Comparison of ENCODE assay signal across 9 mouse cellular contexts in genomic region chr4:32569995-32570938, GRCm38 (mm10). TPM values are rescaled to one million over a fixed set of nuclear protein-coding genes. Genes with fewer than 3 reads are reported as not detected.
A peak's percentile ranks its signal among the peaks of the same experiment; 100 is the strongest.
DNase-seq lines count a peak whose midpoint lies in the region; ATAC-seq lines count a peak whose summit lies in the region.
"Had no signal": no experiment of that assay in that cellular context is flagged by ENCODE, and none has a peak within 500 bp of the region (broad histone marks: within the 10 kb centered on the region; RNA-seq: fewer than 3 reads in every experiment).

No protein-coding gene starts in this region.

- peak; percentile 22 for DNase-seq in kidney, adult 11 months
- peak; percentile 76 for DNase-seq in brain, adult 2 months (ENCODE audit: low read depth, low spot score)
- peak; percentile 29 to 68 for DNase-seq in left cerebral cortex, postnatal 14 days (ENCODE audit: low spot score in 2 of 2)
- DNase-seq in urinary bladder, adult 18-20 months (ENCODE audit: low spot score in 2 of 2): no peak
- no peak for DNase-seq in thymus, postnatal 0 days (ENCODE audit: low spot score)

- peaks cover 10% of the 10 kb centered on the region; the same call in 1 of the 2 replicates for H3K4me1 ChIP-seq in kidney, embryonic 15.5 days
- peaks cover 27% of the 10 kb centered on the region for H3K4me1 ChIP-seq in forebrain, embryonic 15.5 days
- peaks cover 25% of the 10 kb centered on the region for H3K4me1 ChIP-seq in midbrain, embryonic 12.5 days

- H3K9me3 ChIP-seq in kidney, embryonic 15.5 days (replicated peaks): no peaks in the 10 kb centered on the region
- no peaks in the 10 kb centered on the region for H3K9me3 ChIP-seq in forebrain, embryonic 15.5 days
- 0 out of 2 replicates have a peak, but pooled peaks cover 5% of the 10 kb centered on the region for H3K9me3 ChIP-seq in midbrain, embryonic 12.5 days

- no peaks in the 10 kb centered on the region for H3K27me3 ChIP-seq in kidney, embryonic 15.5 days
- H3K27me3 ChIP-seq in forebrain, embryonic 15.5 days: no peaks in the 10 kb centered on the region
- H3K27me3 ChIP-seq in midbrain, embryonic 12.5 days: no peaks in the 10 kb centered on the region

- no peak overlapping the region for H3K4me2 ChIP-seq in kidney, embryonic 15.5 days
- no peak overlapping the region for H3K4me2 ChIP-seq in forebrain, embryonic 15.5 days (replicated peaks)
- 0 out of 2 replicates have a peak overlapping the region, but pooled peaks have one; percentile 21 for H3K4me2 ChIP-seq in midbrain, embryonic 12.5 days (replicated peaks)

- WGBS in kidney, embryonic 15.5 days: 61% methylated on average over 17 of the region's 17 CpGs
- WGBS in forebrain, embryonic 15.5 days: 34% methylated on average over 17 of the region's 17 CpGs
- WGBS in midbrain, embryonic 12.5 days: 35% methylated on average over 17 of the region's 17 CpGs

- no peak overlapping the region for H3K9ac ChIP-seq in kidney, embryonic 15.5 days
- no peak overlapping the region; the same call in 1 of the 2 replicates for H3K9ac ChIP-seq in forebrain, embryonic 15.5 days (replicated peaks)
- H3K9ac ChIP-seq in midbrain, embryonic 12.5 days (replicated peaks): peak overlapping the region; percentile 7; the same call in 1 of the 2 replicates

- H3K4me3 ChIP-seq in kidney, embryonic 15.5 days (replicated peaks): no peak overlapping the region
- H3K4me3 ChIP-seq in forebrain, embryonic 15.5 days: no peak overlapping the region
- H3K4me3 ChIP-seq in midbrain, embryonic 12.5 days: no peak overlapping the region

- intact Hi-C loops in left cerebral cortex, postnatal 14 days (cut with DNase I): loop anchor here (2.0 kb wide), 1 partner anchor 513 kb away; no protein-coding TSS in a partner anchor

- no peak for ATAC-seq in kidney, embryonic 15.5 days (replicated peaks; ENCODE audit: low FRiP score)
- peak; percentile 72 for ATAC-seq in forebrain, embryonic 15.5 days (replicated peaks)
- ATAC-seq in midbrain, embryonic 12.5 days (ENCODE audit: low FRiP score, low read depth): peak; percentile 71

- H3K27ac ChIP-seq in kidney, embryonic 15.5 days: no peak overlapping the region
- peak overlapping the region; percentile 56 for H3K27ac ChIP-seq in forebrain, embryonic 15.5 days (replicated peaks)
- peak overlapping the region; percentile 40 for H3K27ac ChIP-seq in midbrain, embryonic 12.5 days (replicated peaks)

- H3K36me3 ChIP-seq in kidney, embryonic 15.5 days: no peaks in the 10 kb centered on the region; the same call in 1 of the 2 replicates
- H3K36me3 ChIP-seq in forebrain, embryonic 15.5 days: no peaks in the 10 kb centered on the region; the same call in 1 of the 2 replicates
- H3K36me3 ChIP-seq in midbrain, embryonic 12.5 days: 0 out of 2 replicates have a peak, but pooled peaks cover 1% of the 10 kb centered on the region

RNA-seq across cellular contexts. Expression of gene Gja10, which starts 32.3 kb away (rescaled TPM):
- 0.09 TPM in 1 of 2 replicates, not detected in the other for polyA plus RNA-seq in kidney, embryonic 15.5 days (2015; fragmentation: Nextera tagmentation; extraction: Ambion mirVana)
- not detected in 2 replicates for polyA plus RNA-seq in forebrain, embryonic 15.5 days (2015; fragmentation: Nextera tagmentation; extraction: Ambion mirVana)
- not detected for total RNA-seq in left cerebral cortex, postnatal 14 days (2021)
- polyA plus RNA-seq in midbrain, embryonic 12.5 days (2016; fragmentation: Nextera tagmentation; extraction: Ambion mirVana): 0.10 TPM in 1 of 2 replicates, not detected in the other
- 0.08 TPM in 1 of 2 replicates, not detected in the other for polyA plus RNA-seq in thymus, postnatal 0 days (2015; fragmentation: Nextera tagmentation; extraction: Ambion mirVana)
- polyA plus RNA-seq: limb, embryonic 14.5 days had no signal

RNA-seq across cellular contexts. Expression of gene Casp8ap2, which starts 45.0 kb away (rescaled TPM):
- polyA plus RNA-seq in kidney, embryonic 15.5 days (2015; fragmentation: Nextera tagmentation; extraction: Ambion mirVana): 56.4 and 64.7 TPM in 2 replicates
- 54.7 and 55.3 TPM in 2 replicates for polyA plus RNA-seq in forebrain, embryonic 15.5 days (2015; fragmentation: Nextera tagmentation; extraction: Ambion mirVana)
- total RNA-seq in left cerebral cortex, postnatal 14 days (2021): 1 to 10 TPM; 8.4 to 8.6 TPM
- polyA plus RNA-seq in midbrain, embryonic 12.5 days (2016; fragmentation: Nextera tagmentation; extraction: Ambion mirVana): 61.3 and 62.1 TPM in 2 replicates
- 76.7 and 77.5 TPM in 2 replicates for polyA plus RNA-seq in thymus, postnatal 0 days (2015; fragmentation: Nextera tagmentation; extraction: Ambion mirVana)

Comparison
In these comparisons a context has a peak if more than half of its experiments do, and no peak if none do; other contexts are left out.
1. DNase-seq: peak in kidney, adult 11 months (single experiment), brain, adult 2 months (single experiment) and left cerebral cortex, postnatal 14 days (2 of 2); none in urinary bladder, adult 18-20 months (0 of 2) and thymus, postnatal 0 days (single experiment).